Mouse (Mus musculus): Measurements from ENCODE around the gene Olfm2.

Gene Olfm2

DNA sequence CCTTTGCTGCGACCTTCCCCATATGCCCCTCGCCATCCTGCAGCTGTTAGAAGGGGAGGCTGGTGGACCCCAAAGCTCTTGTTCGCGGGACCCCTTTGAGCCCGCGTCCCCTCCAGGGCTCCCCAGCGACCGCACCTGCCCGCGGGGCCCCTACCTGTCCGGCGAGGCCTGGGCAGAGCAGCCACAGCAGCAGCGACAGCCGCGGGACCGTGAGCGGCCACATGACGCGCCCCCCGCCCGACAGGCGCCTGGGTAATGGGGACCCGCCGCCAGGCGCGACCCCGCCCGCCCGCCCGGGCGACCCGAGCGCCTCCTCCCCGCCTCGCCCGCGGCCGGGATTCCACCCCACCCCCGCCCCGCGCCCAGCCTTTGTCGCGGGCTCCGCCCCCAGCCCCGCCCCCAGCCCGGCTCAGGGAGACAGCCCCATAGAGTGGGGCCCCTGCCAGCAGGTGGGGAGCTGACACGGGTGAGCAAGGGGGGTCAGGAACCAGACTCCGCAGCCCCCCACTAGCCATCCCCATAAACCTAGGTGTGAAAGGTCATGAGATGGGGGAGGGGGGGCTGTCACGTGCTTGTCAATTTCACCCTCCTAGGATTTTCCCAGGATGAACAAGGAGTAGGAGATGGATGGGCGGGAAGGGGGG is at the start of gene Olfm2:
Olfm2 (minus strand) TSS at position 333 of the 644 bp plus-strand sequence.
- DNase-seq: peak; percentile 46 to 64

GRCm38 (mm10) chr9:20794108-20794806 is 48.1 kb upstream of the Olfm2 start:
- DNase-seq: peak; percentile 59 to 72

- no peak for DNase-seq
These were observed 44.2 kb upstream of the Olfm2 start for GRCm38 (mm10) chr9:20790345-20790744.

DNA sequence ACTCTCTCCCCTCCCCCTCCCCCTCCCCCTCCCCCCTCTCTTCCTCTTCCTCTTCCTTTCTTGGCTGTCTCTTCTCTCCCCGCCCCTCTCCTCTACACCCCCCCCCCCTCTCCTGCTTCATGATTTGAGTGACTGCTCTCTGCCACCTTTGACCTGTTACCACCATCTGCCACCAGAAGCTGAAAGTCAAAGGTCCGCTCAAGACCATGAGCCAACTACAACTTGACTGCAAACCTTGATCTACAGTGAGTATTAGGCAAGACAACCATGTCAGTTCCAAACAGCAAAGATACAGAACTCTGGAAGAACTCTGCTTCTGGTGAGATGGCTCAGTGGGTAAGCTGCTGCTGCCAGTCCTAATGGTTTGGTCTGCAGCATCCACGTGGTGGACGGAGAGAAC is 43.5 kb upstream of the Olfm2 start:
- no peak for DNase-seq

- no peak for DNase-seq
These were observed 41.8 kb upstream of the Olfm2 start for GRCm38 (mm10) chr9:20787992-20788391.

DNA sequence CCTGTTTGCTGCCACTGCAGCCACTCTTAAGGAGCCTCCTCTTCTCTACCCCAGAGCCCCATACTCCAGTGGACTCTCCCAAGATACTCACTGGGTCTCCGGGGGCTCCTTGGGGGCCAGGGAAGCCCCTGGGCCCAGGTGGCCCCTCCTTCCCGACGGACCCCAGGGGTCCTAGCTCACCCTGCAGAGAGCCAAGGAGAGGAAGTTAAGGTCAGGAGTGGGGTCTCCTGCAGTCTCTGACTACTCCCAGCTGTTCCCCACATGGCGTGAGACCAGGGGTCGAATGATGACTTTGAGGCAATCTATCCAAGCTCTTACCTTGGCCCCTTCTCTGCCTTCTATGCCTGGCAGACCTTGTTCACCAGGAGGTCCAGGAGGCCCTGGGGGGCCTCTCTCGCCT is 38.9 kb upstream of the Olfm2 start:
- no peak for DNase-seq

GRCm38 (mm10) chr9:20781286-20781685 is 35.1 kb upstream of the Olfm2 start:
- no peak for DNase-seq

DNA sequence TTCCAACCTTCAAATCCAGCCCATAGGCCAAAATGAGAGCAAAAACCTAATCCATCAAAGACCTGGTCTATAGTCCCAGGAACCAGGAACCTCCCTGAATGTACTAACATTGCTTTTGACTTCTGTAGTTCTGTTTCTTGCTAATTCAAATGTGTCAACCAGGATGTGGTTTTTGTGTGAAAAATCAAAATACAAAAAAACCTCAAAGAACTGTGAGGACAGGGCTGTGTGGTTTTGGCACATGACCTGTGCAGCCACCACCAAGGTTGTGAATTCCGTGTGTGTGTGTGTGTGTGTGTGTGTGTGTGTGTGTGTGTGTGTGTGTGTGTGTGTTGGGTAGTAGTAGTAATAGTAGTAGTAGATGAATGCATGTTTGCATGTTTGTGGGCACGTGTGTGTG is 19.1 kb upstream of the Olfm2 start:
- DNase-seq: no peak

GRCm38 (mm10) chr9:20763099-20763498 is 16.9 kb upstream of the Olfm2 start:
- DNase-seq: peak; percentile 82 to 83

GRCm38 (mm10) chr9:20762197-20762961 is 16.2 kb upstream of the Olfm2 start:
- DNase-seq: peak; percentile 28

DNA sequence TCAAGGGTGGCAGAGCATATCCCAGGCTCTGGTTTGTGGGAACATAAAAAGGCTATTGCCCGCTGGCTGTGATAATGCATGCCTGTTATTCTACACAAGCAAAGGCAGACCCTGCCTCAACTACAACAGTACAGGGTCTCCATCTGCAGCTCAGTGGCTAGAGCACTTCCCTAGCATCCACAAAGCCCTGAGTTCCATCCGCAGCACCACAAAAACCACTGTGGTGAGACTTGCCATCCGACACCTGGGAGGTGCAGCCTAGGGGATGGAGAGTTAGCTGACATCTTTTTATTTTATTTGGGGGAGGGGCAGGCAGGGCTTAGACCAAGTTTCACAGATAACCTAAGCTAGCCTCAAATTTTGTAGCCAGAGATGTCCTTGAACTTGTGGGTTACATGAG is 15.2 kb upstream of the Olfm2 start:
- DNase-seq: no peak

- DNase-seq: no peak
These were observed 14.7 kb upstream of the Olfm2 start for GRCm38 (mm10) chr9:20760813-20761212.

- DNase-seq: no peak
These were observed 12.7 kb upstream of the Olfm2 start for GRCm38 (mm10) chr9:20758896-20759295.

DNA sequence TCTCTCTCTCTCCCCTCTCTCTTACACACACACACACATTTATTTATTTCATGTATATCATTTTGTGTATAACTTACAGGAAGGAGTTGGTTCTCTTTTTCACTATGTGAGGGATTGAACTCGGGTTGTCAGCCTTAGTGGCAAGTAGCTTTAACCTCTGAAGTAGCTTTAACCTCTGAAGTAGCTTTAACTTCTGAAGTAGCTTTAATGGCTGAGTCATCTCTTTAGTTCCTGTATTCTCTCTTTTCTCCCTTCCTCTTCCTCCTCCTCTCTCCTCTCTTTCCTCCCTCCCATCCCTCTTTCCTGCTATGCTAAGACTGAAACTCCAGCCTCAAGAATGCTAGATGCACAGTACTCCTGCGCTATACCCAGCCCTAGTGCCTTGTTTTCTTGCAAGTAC is 12.1 kb upstream of the Olfm2 start:
- no peak for DNase-seq

- peak; percentile 79 to 84 for DNase-seq
These were observed 11.2 kb upstream of the Olfm2 start for GRCm38 (mm10) chr9:20757087-20757955.

DNA sequence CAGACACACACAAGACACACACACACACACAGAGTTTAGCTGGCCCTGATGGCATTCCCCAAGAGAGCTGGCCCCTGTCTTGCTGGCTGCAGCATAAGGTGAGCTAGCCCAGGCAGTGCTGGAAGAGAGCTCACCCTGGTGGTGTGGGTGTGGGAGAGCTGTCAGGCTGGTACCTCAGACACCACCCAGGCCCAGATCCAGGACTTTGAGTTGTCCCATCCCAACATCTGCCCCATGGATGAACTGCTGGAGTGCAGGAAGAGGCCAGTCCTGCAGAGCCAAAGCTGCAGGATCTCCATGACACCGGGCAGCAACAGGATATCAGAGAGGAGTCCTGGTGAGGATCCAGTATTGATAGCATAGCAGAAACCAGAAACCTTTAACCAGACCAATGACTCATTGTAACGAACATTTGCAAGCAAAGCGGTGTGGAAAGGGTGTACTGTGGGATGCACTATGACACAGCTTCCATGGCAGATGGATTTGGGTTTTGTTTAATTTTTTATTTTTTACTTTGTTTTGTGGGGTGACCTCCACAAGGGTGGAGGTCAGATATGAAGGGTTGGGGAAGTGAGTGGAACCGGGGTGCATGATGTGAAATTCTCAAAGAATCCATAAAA is 10.0 kb upstream of the Olfm2 start:
- DNase-seq: no peak

DNA sequence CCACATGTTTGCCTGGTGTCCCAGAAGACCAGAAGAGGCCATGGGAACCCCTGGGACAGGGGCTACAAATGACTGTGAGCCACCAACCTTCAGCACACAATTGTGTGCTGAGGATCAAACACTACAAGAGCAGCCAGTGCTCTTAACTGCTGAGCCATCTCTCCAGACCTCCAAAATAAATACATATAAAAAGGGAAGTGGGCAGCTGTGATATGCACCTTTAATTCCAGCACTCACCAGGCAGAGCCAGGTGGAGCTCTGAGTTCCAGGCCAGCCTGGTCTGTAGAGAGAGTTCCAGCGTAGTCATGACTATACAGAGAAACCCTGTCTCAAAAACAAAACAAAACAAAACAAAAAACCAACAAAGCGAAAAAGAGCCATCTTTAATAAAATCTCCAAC is 8.2 kb upstream of the Olfm2 start:
- no peak for DNase-seq

- peak; percentile 37 to 38 for DNase-seq
These were observed 5.4 kb upstream of the Olfm2 start for GRCm38 (mm10) chr9:20751477-20752029.

DNA sequence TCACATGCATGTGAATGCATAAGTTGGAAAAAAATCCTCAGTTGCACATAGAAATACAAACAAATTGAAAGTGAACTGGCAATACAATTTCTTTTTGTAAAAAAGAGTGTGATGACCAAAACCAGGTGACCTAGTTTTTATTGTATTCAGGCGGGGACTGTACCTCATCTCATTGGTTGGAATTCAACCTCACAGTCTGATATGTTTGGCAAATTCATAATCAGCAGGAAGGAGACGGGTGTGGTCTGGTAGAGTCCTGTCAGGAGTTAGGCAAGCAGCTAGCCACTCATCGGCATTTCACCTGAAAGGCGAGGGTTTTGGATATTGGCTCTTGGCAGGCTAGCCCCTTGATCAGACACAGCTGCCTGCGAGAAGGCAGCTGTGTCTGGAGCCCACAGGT is 3.1 kb upstream of the Olfm2 start:
- no peak for DNase-seq

DNA sequence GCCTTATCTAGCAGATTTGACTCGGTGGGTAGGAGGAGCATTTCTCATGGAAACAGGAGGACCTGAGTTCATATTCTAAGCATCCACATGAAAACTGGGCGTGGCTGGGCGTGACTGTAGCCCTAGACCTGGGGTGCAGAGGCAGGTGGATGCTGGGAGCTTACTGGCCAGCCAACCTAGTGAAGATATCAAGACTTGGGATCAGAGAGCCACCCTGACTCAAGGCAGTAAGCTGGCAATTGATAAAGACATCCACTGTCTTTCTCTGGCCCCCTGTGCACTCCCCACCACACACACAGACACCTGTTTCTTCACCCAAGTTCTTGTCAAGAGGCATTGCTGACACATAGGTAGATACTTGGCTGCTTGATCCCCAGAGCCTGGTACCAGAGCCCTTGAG is 2.4 kb upstream of the Olfm2 start:
- no peak for DNase-seq

DNA sequence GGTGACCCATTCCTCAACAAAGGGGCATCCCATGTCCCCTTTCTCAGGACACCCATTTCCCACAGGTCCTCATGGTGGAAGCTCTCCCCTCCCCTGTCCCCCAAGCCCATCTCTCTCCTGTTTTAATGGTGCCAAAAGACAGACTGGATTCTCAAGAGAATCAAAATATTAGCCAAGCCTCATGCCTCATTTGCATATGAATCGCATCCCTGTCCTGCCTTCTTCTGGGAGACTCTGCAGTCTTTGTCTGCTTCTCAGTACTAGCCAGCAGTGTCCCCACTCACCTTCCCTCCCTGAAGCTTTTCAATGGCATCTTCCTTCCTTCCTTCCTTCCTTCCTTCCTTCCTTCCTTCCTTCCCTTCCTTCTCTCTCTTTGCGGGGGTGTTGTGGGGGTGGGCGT is 1.5 kb upstream of the Olfm2 start:
- no peak for DNase-seq

All from cerebellum, postnatal 10 days (tissue).